Mouse (Mus musculus) myocyte (in vitro differentiated cells): ENCODE measurements around the gene Rxrg.

ENCODE experiments used
- CEBPB ChIP-seq: IDR thresholded peaks from 2 replicates; pipeline ENCODE4 v1.6.1; 2011; ENCODE audit warnings: mild to moderate bottlenecking, moderate library complexity; ENCODE audit not compliant: poor library complexity, insufficient read depth, severe bottlenecking
- E2F4 ChIP-seq: IDR thresholded peaks from one replicate; pipeline ENCODE4 v1.6.1; 2011; ENCODE audit warnings: mild to moderate bottlenecking, control low read depth, moderate library complexity; ENCODE audit not compliant: insufficient read depth
- MYOD1 ChIP-seq, 3 experiments: IDR thresholded peaks; one replicate each; pipeline ENCODE4 v1.6.1; 2011; ENCODE audit warnings: control low read depth in 2 of 3, low read depth in 2 of 3, mild to moderate bottlenecking in 2 of 3, moderate library complexity in 1 of 3; ENCODE audit not compliant: insufficient read length in 2 of 3, control insufficient read depth in 1 of 3
- POLR2A ChIP-seq: IDR thresholded peaks from one replicate; pipeline ENCODE4 v1.6.1; 2011; ENCODE audit warnings: low read depth, mild to moderate bottlenecking, control low read depth, moderate library complexity; ENCODE audit not compliant: insufficient read length
- POLR2AphosphoS2 ChIP-seq: IDR thresholded peaks from one replicate; pipeline ENCODE4 v1.6.1; 2011; ENCODE audit warnings: low read depth, control low read depth; ENCODE audit not compliant: insufficient read length
- TCF12 ChIP-seq: IDR thresholded peaks from one replicate; pipeline ENCODE4 v1.6.1; 2011; ENCODE audit warnings: mild to moderate bottlenecking, control low read depth; ENCODE audit not compliant: poor library complexity, insufficient read depth, severe bottlenecking

DNA sequence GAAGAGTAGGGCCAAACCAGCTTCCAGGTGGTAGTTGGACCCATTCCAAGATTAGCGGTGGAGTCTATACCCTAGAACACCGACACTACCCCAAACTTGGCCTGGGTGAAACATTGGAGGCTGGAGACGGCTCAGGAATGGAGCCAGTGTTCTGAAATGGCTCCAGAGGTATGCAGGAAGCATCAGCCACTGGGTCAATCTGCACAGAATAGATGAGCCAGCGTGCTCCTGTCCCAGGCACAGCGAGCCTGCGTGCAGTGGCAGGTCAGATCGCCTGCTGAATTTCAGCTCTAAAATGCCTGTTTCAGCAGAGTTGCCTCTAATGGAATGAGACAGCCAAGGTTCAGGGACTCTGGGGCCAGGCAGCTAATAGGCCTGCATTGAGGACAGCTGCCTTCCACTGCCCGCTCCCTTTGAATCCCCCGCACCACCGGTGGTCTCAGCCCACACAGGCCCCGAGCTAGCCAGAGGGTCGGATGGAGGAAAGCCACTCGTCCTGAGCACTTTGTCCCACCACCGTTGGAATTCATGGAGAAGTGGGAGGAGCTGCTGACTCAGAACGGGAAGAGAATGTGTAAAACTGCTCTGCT is 22.1 kb downstream of the Rxrg start:
- no peak for TF ChIP-seq POLR2A
- no peak for TF ChIP-seq TCF12
- TF ChIP-seq CEBPB: no peak
- no peak for TF ChIP-seq E2F4
- TF ChIP-seq MYOD1 (IDR thresholded peaks at IDR 0.05; ENCODE audit: control insufficient read depth in 1 of 3, insufficient read length in 2 of 3, low read depth in 2 of 3): no peak
- no peak for TF ChIP-seq POLR2AphosphoS2
